Mouse (Mus musculus): ENCODE results near the gene Pgm2l1.

DNA sequence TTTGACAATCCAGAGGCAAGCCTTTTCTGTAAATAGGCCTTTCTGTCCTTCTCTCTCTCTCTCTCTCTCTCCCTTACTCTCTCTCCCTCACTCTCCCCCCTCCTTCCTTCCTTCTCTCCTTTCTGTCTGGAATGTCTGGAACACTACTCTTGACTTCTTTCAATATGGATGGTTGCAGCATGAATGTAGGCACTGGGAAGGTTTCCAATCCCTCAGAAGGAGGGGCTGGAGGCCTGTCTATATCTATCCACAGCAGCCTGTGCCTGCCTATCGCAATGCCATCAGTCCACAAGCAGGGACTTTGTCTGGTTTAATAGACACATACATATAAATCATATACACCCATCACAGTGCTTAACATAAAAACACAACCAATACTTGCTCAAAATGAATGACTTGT lies 82.0 kb downstream of the Pgm2l1 start:
- no peak for TF ChIP-seq GATA1 (IDR thresholded peaks at IDR 0.05; ENCODE audit: borderline replicate concordance, low read length)
- no peak for TF ChIP-seq FLI1 (IDR thresholded peaks at IDR 0.05; ENCODE audit: low read length)
